Mouse (Mus musculus) embryonic fibroblast, embryonic 13.5 days (primary cell): ENCODE measurements around the gene Kctd2.

Source experiments
- CTCF ChIP-seq: IDR thresholded peaks from 2 replicates; pipeline ENCODE4 v1.5.1; 2011; ENCODE audit warnings: mild to moderate bottlenecking, control low read depth, low read length, moderate library complexity, borderline replicate concordance; ENCODE audit not compliant: insufficient read depth
- POLR2A ChIP-seq: IDR thresholded peaks from 2 replicates; pipeline ENCODE4 v1.6.1; 2011; ENCODE audit warnings: low read depth, mild to moderate bottlenecking, control low read depth, low read length, moderate library complexity

DNA sequence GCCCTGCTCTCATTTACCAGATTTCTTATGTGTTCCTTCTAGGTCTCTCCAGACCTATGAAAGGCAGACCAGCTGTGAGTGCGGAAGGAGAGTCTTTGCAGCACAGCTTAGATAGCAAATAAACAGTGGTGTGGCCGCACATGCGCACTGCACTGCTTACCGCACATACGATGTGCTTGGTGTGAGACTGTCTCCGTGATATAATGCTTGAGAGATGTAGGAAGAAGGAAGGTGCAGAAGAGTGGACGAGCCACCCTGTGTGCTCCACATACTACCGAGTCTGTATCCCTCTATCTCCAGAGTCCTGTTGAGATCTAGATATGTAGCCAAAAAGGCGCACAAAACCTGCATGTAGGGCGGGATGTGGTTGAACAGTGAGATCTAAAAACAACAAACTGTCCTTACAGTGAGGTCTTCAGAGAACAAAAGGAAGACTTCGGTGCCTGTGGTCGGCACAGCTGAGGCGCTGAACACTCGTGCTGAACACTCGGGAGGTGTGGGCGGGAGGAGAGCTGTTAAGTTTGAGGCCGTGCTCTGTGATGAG lies 13.0 kb upstream of the Kctd2 start:
- TF ChIP-seq CTCF (no peak), POLR2A (no peak)
